ENCODE assay signal across 8 mouse cellular contexts in genomic region chr13:100014906-100015895, GRCm38 (mm10). TPM values are rescaled to one million over a fixed set of nuclear protein-coding genes. Genes with fewer than 3 reads are reported as not detected.
DNase-seq lines count a peak whose midpoint lies in the region; ATAC-seq and TF ChIP-seq lines count a peak whose summit lies in the region.

Gene Mccc2, minus strand, starts transcription at chr13:100015639.

- no peaks in the 10 kb centered on the region for H3K9me3 ChIP-seq in hindbrain, embryonic 10.5 days
- no peaks in the 10 kb centered on the region for H3K9me3 ChIP-seq in lung, postnatal 0 days (ENCODE audit: low read length)

- H3K9ac ChIP-seq in lung, postnatal 0 days (replicated peaks; ENCODE audit: low read depth), result peak within 1 kb of the TSS; percentile 70

- ATAC-seq in frontal cortex, adult (ENCODE audit: low TSS enrichment), result peak; percentile 99
- ATAC-seq in lung, postnatal 0 days, result peak; percentile 100

- H3K27ac ChIP-seq in hindbrain, embryonic 10.5 days, result peak within 1 kb of the TSS; percentile 88
- H3K27ac ChIP-seq in lung, postnatal 0 days (ENCODE audit: low read length), result peak within 1 kb of the TSS; percentile 85

- 5% methylated on average over 47 of the region's 47 CpGs for WGBS in hindbrain, embryonic 10.5 days
- WGBS in lung, postnatal 0 days, result 3% methylated on average over 47 of the region's 47 CpGs

- peak; percentile 96 for DNase-seq in MN1 (ENCODE audit: low spot score)
- peak; percentile 85 for DNase-seq in cerebellum, adult 9-10 months
- DNase-seq in hindbrain, embryonic 10.5 days (ENCODE audit: low spot score), result peak; percentile 94
- peak; percentile 89 for DNase-seq in layer of hippocampus, adult 9-11 months
- peak; percentile 97 for DNase-seq in lung, postnatal 0 days (ENCODE audit: low spot score)
- peak; percentile 57 for DNase-seq in ovary, postnatal 14 days (ENCODE audit: low spot score)
- DNase-seq in thymus, postnatal 14 days, result peak; percentile 73

- peak; percentile 35; the same call in 1 of the 2 replicates for TF ChIP-seq EP300 in lung, postnatal 0 days (IDR thresholded peaks at IDR 0.05)

- peak within 1 kb of the TSS; percentile 84 for H3K4me2 ChIP-seq in lung, postnatal 0 days (replicated peaks; ENCODE audit: low read depth, low read length)

- H3K4me3 ChIP-seq in hindbrain, embryonic 10.5 days, result peak within 1 kb of the TSS; percentile 77
- peak within 1 kb of the TSS; percentile 63 for H3K4me3 ChIP-seq in lung, postnatal 0 days (ENCODE audit: low read depth, low read length)

- H3K36me3 ChIP-seq in hindbrain, embryonic 10.5 days, result peaks cover 6% of the 10 kb centered on the region
- H3K36me3 ChIP-seq in lung, postnatal 0 days (ENCODE audit: insufficient read depth, low read length), result peaks cover 6% of the 10 kb centered on the region; the same call in 1 of the 2 replicates

- no peak for TF ChIP-seq CTCF in lung, postnatal 0 days (IDR thresholded peaks at IDR 0.05)

- H3K27me3 ChIP-seq in hindbrain, embryonic 10.5 days (ENCODE audit: insufficient read depth, poor library complexity, severe bottlenecking), result no peaks in the 10 kb centered on the region
- no peaks in the 10 kb centered on the region for H3K27me3 ChIP-seq in lung, postnatal 0 days (replicated peaks; ENCODE audit: insufficient read depth, low read length)

- peaks cover 17% of the 10 kb centered on the region for H3K4me1 ChIP-seq in hindbrain, embryonic 10.5 days (replicated peaks)
- H3K4me1 ChIP-seq in lung, postnatal 0 days (ENCODE audit: insufficient read depth, low read depth, low read length), result peaks cover 6% of the 10 kb centered on the region; the same call in 1 of the 2 replicates

RNA-seq across cellular contexts. Expression of gene Mccc2, which starts in this region (rescaled TPM):
- 33.9 and 36.0 TPM in 2 replicates for polyA plus RNA-seq in hindbrain, embryonic 10.5 days (2016; fragmentation: Nextera tagmentation; extraction: Ambion mirVana)
- polyA plus RNA-seq in lung, postnatal 0 days (2015; fragmentation: Nextera tagmentation; extraction: Ambion mirVana), result 23.2 and 23.9 TPM in 2 replicates

Comparison
In these comparisons a context has a peak if more than half of its experiments do, and no peak if none do; other contexts are left out.
1. Peak in every context shown above with its lines: DNase-seq, ATAC-seq, H3K4me3 ChIP-seq and H3K27ac ChIP-seq.